Mouse (Mus musculus): ENCODE measurements around the gene Ints3.

Gene Ints3

GRCm38 (mm10) chr3:90433381-90434020, at the start of gene Ints3:
Gene Ints3, minus strand, starts transcription at chr3:90433622.
- DNase-seq = peak; percentile 100

GRCm38 (mm10) chr3:90475831-90476611, 42.6 kb upstream of the Ints3 start, which contains the start of gene Ilf2:
Gene Ilf2, plus strand, starts transcription at chr3:90476126.
- DNase-seq = peak; percentile 96

- DNase-seq = no peak
These were observed 41.9 kb upstream of the Ints3 start for GRCm38 (mm10) chr3:90475151-90475830.

- no peak for DNase-seq
These were observed 38.8 kb upstream of the Ints3 start for GRCm38 (mm10) chr3:90472213-90472612.

- DNase-seq = no peak
These were observed 34.3 kb upstream of the Ints3 start for GRCm38 (mm10) chr3:90467618-90468300.

GRCm38 (mm10) chr3:90466311-90466766, 32.9 kb upstream of the Ints3 start:
- DNase-seq = peak; percentile 45

GRCm38 (mm10) chr3:90465686-90466310, 32.4 kb upstream of the Ints3 start, which contains the start of gene Npr1:
Gene Npr1, minus strand, starts transcription at chr3:90465866.
- DNase-seq = no peak

- DNase-seq = no peak
These were observed 31.8 kb upstream of the Ints3 start for GRCm38 (mm10) chr3:90465081-90465685.

- DNase-seq = no peak
These were observed 31.2 kb upstream of the Ints3 start for GRCm38 (mm10) chr3:90464552-90465080.

- DNase-seq = no peak
These were observed 29.2 kb upstream of the Ints3 start for GRCm38 (mm10) chr3:90462579-90462978.

- no peak for DNase-seq
These were observed 28.5 kb upstream of the Ints3 start for GRCm38 (mm10) chr3:90461935-90462334.

GRCm38 (mm10) chr3:90460315-90460714, 26.9 kb upstream of the Ints3 start:
- no peak for DNase-seq

- DNase-seq = no peak
These were observed 26.3 kb upstream of the Ints3 start for GRCm38 (mm10) chr3:90459727-90460126.

- no peak for DNase-seq
These were observed 21.5 kb upstream of the Ints3 start for GRCm38 (mm10) chr3:90454931-90455330.

- DNase-seq = peak; percentile 16
These were observed 18.1 kb upstream of the Ints3 start for GRCm38 (mm10) chr3:90451396-90452095.

- DNase-seq = no peak
These were observed 17.5 kb upstream of the Ints3 start for GRCm38 (mm10) chr3:90450874-90451273.

GRCm38 (mm10) chr3:90448626-90449025, 15.2 kb upstream of the Ints3 start:
- no peak for DNase-seq

GRCm38 (mm10) chr3:90447123-90447494, 13.7 kb upstream of the Ints3 start:
- no peak for DNase-seq

- peak; percentile 64 for DNase-seq
These were observed 13.1 kb upstream of the Ints3 start for GRCm38 (mm10) chr3:90446389-90447122.
